Mouse (Mus musculus) testis, adult 2 months (tissue): ENCODE data around the gene Mettl26.

ENCODE experiments used
- CTCF ChIP-seq: fragments of 200-500 bp; IDR thresholded peaks from 2 replicates; pipeline ENCODE4 v1.5.1; 2012; ENCODE audit warnings: low read depth, mild to moderate bottlenecking, inconsistent platforms, low read length, moderate library complexity; ENCODE audit not compliant: control insufficient read depth, insufficient read depth, insufficient replicate concordance
- POLR2A ChIP-seq: fragments of 200-500 bp; IDR thresholded peaks from 2 replicates; pipeline ENCODE4 v1.6.1; 2012; ENCODE audit warnings: low read depth, mild to moderate bottlenecking, inconsistent platforms, low read length, moderate library complexity; ENCODE audit not compliant: control insufficient read depth

- TF ChIP-seq POLR2A (no peak), CTCF (no peak)
Observed at GRCm38 (mm10) chr17:25883824-25884223, 8.9 kb downstream of the Mettl26 start.
